Mouse (Mus musculus) frontal cortex, postnatal 25 days (tissue): ENCODE measurements around the gene Fbxw13.
"Not testable (repeated sequence)": the region's sequence is repeated elsewhere in the genome, so short reads cannot be mapped to it uniquely, and the experiment has no call there.

Source experiments
- DNase-seq, 2 experiments: peaks; one replicate each; pipeline ENCODE4 v3.0.0; 2022; ENCODE audit warnings: low spot score in 2 of 2

Fbxw13 gene

GRCm38 (mm10) chr9:109195875-109196274, at the start of gene Fbxw13:
Fbxw13 (minus strand) TSS chr9:109195975.
- not testable (repeated sequence) for DNase-seq

GRCm38 (mm10) chr9:109234654-109235053, 38.9 kb upstream of the Fbxw13 start, which contains the start of gene Fbxw20:
Fbxw20 (minus strand) TSS chr9:109234754.
- no peak for DNase-seq

- DNase-seq = no peak
These were observed 22.7 kb upstream of the Fbxw13 start for GRCm38 (mm10) chr9:109218449-109218848.

- not testable (repeated sequence) for DNase-seq
These were observed 5.6 kb upstream of the Fbxw13 start for GRCm38 (mm10) chr9:109201347-109201746.

GRCm38 (mm10) chr9:109200349-109200748, 4.6 kb upstream of the Fbxw13 start:
- DNase-seq = no peak

GRCm38 (mm10) chr9:109199353-109199752, 3.6 kb upstream of the Fbxw13 start:
- DNase-seq = no peak

- DNase-seq = no peak
These were observed 18.6 kb downstream of the Fbxw13 start for GRCm38 (mm10) chr9:109177208-109177607.

- DNase-seq = no peak
These were observed 19.5 kb downstream of the Fbxw13 start for GRCm38 (mm10) chr9:109176301-109176700.

GRCm38 (mm10) chr9:109167316-109167715, 28.5 kb downstream of the Fbxw13 start:
- no peak for DNase-seq

GRCm38 (mm10) chr9:109161941-109162340, 33.8 kb downstream of the Fbxw13 start, which contains the start of gene Fbxw21:
Fbxw21 (minus strand) TSS chr9:109162041.
- DNase-seq = no peak

GRCm38 (mm10) chr9:109140414-109140813, 55.4 kb downstream of the Fbxw13 start:
- not testable (repeated sequence) for DNase-seq

GRCm38 (mm10) chr9:109130076-109130475, 65.7 kb downstream of the Fbxw13 start:
- DNase-seq = no peak
